Mouse (Mus musculus) urinary bladder, postnatal 25 days (tissue): ENCODE measurements at regions not wholly inside any gene's neighbourhood (a gene's known extent, or its start where the extent isn't known, plus 50 kb on each side); places are given as distances from the start of the nearest gene placed in this dataset.

Experiments
- DNase-seq: peaks from one replicate; pipeline ENCODE4 v3.0.0; 2022; ENCODE audit warnings: low spot score

GRCm38 (mm10) chr3:34231593-34232328 lies 150.6 kb upstream of the Dnajc19 start:
- DNase-seq: no peak

- no peak for DNase-seq
Measured at GRCm38 (mm10) chr3:34222291-34222690, 141.2 kb upstream of the Dnajc19 start.

GRCm38 (mm10) chr3:34219741-34220310 lies 138.7 kb upstream of the Dnajc19 start:
- no peak for DNase-seq

DNA sequence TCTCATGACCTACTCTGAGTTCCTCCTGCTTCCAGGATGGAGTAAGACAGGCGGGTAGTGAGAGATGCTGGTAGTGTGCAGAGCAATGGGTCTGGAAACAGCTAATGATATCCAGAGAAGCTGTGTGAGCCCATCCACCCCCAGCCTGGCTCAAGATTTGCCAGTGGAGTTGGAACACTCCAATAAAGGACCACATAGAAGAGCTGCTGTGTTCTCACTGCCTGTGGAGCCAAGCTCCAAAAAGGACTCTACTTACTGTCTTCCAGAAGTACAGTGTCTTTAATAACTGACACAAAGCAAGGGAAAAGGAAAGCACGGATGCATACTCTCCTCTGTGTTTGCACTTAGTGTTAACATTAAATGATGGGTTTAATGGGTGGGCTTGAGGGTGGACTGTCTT lies 138.0 kb upstream of the Dnajc19 start:
- DNase-seq: no peak

- DNase-seq: no peak
Measured at GRCm38 (mm10) chr3:34217911-34218310, 136.8 kb upstream of the Dnajc19 start.

GRCm38 (mm10) chr3:34214233-34214632 lies 133.1 kb upstream of the Dnajc19 start:
- DNase-seq: no peak

DNA sequence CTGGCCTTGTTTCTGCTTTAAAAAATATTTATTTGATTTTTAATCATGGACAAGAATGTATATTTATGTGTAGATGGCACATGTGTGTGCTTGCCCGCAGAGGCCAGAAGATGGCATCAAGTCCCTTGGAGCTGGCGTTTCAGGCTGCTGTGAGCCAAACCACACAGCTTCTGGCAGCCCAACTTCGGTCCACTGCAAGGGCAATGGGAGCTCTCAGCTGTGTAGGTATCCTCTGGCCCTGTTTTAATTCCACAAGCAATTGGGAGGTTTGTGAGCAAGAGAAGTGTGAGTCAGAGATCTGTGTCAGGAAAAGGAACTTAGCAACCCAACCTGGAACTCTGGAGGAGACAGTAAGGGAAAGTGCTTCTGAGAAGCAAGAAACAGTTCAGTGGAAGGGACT lies 125.3 kb upstream of the Dnajc19 start:
- DNase-seq: no peak

DNA sequence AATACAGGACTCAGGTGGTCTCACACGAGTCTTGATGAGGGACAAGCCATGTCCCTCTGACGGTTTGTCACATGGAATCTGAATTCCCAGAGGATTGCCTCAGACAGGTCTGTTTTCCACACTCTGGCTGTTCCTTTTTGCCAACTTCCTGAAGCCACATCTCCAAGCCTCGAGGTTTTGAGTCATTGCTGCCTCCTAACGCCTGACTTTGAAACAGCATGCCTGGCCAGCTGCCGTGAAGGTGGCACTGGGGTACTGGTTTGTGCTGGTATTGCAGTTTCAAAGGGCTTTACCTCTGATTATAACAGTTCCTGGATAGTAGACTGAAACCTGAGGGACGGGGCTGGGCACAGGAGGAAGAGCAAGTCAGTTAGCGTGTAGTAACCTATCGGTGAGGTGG lies 117.1 kb upstream of the Dnajc19 start:
- DNase-seq: no peak

DNA sequence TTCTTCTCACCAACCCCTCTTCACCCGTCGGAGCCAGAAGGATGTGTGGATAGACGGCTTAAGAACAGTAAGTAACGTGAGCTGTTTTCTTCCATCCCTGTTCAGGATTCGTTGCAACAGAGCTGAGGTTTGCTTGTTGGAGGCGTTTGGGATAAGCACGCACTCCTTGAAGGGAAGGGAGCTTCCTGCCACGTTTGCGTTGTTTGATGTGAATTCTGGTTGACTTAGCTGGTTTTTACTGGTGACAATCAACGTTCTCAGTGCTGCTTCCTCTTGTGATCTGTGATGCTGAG lies 116.0 kb upstream of the Dnajc19 start:
- no peak for DNase-seq

DNA sequence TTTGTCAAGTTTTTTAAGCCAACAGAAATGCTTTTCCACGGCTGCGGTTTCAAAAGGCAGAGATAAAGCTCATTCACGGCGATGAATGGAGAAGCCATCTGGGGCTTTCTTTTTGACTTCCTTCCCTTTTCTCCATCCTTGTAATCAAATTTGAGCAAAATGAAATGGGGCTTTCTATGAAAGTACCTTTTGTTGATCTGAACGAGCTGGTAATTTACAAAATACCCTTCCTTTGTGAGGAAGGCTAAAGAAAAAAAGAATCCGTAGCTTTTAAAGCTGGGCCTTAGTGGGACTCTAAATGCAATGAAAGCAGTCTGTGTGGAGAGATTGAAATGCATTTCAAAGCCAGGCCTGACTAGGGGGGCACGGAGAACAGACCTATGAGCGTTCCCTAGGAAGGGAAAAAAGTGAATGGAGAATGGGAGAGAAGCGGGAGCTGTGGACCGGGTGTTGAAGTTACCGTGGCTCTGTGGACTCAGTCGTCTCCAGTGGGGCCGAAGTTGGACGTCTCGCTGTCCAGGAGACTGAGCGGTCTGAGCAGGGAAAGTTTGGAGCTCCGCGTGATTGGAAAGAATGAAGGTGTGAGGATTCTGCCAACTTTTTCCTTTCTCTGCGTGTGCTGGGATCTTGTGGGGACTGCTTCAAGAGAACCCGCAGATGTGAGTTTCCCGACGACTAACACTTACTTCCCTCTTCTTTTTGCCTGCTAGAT lies 115.5 kb upstream of the Dnajc19 start:
- DNase-seq: no peak

- DNase-seq: no peak
Measured at GRCm38 (mm10) chr3:34195729-34196450, 114.8 kb upstream of the Dnajc19 start.

DNA sequence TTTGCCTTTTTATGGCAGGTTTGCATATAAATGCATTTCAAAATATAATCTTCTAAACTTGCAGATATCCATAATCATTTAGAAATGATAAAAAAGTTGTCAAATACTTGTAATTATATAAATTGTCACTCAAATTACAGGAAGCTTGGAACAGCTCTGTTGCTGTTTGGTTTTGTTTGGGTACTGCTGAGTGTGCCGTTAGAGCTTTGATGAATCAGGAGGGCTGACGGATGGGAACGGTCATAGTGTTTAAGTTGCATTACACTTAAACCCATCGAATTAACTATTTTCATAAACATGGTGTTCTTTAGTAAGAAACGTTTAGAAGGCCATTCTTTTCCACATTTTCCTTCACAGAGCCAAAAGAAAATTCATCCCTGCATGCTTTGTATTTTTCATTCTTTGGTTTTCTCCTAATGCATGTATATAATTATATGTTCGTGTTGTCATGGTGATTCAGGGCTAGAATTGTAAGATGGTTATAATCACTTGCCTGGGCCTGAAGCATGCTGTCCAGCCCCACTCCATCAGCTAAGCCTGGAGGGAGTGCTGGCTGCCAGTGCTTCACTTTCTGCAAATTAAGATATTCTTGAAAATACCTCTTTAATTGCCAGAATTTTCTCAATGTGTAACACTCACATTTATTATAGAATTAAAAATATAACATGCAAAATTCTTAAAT lies 92.4 kb upstream of the Dnajc19 start:
- no peak for DNase-seq

DNA sequence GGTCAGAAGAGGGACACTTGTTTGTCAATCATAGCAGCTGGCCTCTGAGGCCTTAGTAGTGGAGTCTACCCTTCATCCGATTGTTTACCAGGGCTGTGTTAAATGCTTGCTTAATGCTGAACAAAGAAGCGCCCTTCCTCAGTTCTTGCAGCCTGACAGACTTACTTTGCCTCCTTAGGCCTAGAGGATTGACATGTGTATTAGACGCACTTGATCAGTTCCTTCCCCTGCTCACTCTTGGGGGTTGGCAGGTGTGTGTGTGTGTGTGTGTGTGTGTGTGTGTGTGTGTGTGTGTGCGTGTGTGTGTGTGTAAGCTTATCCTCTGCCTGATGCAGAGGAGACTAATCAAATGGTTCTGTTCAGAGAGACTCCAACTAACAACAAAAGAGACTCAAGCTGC lies 91.8 kb upstream of the Dnajc19 start:
- DNase-seq: no peak

DNA sequence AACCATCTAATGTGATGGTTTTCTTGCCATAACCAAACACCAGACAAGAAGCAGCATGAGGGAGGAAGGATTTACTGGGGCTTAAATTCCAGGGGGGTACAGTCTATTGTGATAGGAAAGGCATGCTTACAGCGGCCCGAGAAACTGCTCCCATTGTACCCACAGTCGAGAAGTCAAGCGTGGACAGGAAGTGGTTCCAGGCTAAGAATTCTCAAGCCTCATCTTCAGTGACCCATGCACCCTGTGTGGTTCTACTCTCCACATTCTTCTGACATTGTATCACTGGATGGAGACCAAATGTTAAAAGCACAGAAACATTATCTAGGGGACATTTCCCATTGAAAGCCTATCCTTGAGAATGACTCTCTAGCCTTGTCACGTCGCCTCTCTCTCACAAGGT lies 90.8 kb upstream of the Dnajc19 start:
- DNase-seq: no peak

- no peak for DNase-seq
Measured at GRCm38 (mm10) chr3:34168087-34168486, 87.0 kb upstream of the Dnajc19 start.

GRCm38 (mm10) chr3:34150036-34150435 lies 68.9 kb upstream of the Dnajc19 start:
- no peak for DNase-seq

GRCm38 (mm10) chr3:34143652-34144051 lies 62.5 kb upstream of the Dnajc19 start:
- no peak for DNase-seq

DNA sequence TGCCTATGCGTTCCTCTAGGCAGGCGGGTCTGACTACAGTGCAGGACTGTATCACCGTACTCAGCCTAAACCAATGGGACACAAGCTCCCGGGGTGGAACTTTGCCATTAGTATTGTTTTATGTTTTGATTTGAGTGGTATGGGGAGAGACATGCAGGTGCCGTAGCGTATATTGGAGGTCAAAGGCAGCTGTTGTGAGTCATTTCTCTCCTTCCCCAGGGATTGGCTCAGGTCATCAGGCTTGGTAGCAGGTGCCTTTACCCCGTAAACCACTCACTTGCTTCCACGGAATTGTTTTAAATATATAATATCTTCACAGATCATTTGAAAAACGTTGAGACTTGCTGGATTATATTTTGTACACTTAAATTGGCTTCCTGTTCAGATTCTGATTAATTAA lies 58.1 kb upstream of the Dnajc19 start:
- DNase-seq: no peak

DNA sequence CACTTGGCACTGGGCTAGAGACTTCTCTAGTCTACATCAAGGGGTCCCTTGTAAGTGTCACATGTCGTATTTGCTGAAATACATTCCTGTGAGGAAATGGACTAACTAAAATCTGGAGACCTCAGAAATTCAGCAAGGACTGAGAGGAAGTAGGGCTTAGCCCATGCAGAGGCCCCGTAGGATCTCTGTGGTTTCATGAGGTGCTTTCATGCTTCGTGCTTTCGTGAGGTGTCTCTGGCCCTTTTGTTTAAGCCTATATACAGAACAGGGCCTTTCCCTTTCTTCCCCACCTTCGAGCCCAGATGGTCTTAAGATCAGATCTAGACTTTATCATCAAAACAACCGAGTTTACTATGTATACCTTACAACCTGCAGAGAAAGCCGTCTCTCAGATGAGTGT lies 56.9 kb upstream of the Dnajc19 start:
- no peak for DNase-seq

DNA sequence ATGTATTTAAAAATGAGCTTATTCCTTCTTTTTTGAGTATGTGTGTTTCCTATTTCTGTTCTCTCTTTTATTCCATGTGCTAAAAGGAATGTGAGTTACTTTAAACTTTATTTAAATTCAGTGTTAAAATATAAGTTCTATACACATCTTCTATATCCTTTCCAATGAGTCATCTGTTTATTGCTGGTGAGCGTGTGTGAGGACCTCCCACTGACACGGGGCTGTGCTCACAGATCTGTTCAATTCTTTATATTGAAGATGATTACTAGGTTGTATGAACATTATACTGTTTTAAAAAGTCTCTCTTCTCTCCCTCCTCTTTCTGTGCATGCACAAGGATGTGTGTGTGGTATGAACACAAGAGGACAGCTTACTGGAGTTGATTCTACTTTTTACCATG lies 55.3 kb upstream of the Dnajc19 start:
- DNase-seq: no peak
